Mouse (Mus musculus): ENCODE measurements around the gene Med13l. TPM values are rescaled to one million over a fixed set of nuclear protein-coding genes. Genes with fewer than 3 reads are reported as not detected.

Gene Med13l
- total and polyA plus RNA-seq, 2 experiments: 4.2 to 5.0 TPM

DNA sequence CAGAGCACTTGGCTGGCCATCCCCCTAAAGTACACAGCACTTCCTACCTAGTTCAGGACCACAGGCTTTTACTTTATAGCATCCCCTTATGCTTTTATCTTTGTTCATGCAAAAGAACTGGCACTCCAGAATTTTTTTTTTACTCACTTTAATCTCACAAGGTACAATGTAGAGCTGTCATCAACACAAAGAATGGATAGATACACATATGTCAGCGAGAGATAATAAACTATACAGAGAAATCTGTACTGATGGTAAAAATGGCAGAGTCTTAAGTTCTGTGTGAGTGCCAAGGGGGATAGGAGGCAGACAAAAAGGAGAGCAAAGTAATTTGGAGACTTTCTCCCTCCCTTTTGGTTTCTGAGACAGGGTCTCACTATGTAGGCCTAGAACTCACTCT lies 47.4 kb downstream of the Med13l start:
- H3K27me3 ChIP-seq (ENCODE audit: control insufficient read depth, insufficient read depth, low read length): no peaks in the 10 kb centered on the region
- H3K36me3 ChIP-seq (ENCODE audit: control insufficient read depth, insufficient read depth, low read length): no peaks in the 10 kb centered on the region
- H3K4me3 ChIP-seq (ENCODE audit: insufficient read depth, low read depth, low read length): no peak overlapping the region
- H3K79me2 ChIP-seq (ENCODE audit: control insufficient read depth, insufficient read depth, low read length): peaks cover 34% of the 10 kb centered on the region; the same call in 1 of the 2 replicates
- H3K27ac ChIP-seq (replicated peaks; ENCODE audit: insufficient read depth, low read depth, low read length): no peak overlapping the region
- H3K9ac ChIP-seq (ENCODE audit: low read depth, low read length): no peak overlapping the region
- H3K4me1 ChIP-seq (ENCODE audit: control insufficient read depth, insufficient read depth, low read length): no peaks in the 10 kb centered on the region
- TF ChIP-seq POLR2A (IDR thresholded peaks at IDR 0.05; ENCODE audit: extremely low read depth, insufficient read depth, low read length) (no peak), CTCF (IDR thresholded peaks at IDR 0.05; ENCODE audit: low read depth, low read length) (no peak)
- DNase-seq (ENCODE audit: extremely low read depth, low read depth, low spot score): no peak
- WGBS: 98% methylated on average over 1 of the region's 1 CpGs

GRCm38 (mm10) chr5:118610468-118610867 lies 50.0 kb downstream of the Med13l start:
- Histone ChIP-seq H3K36me3 (ENCODE audit: control insufficient read depth, insufficient read depth, low read length) (no peaks in the 10 kb centered on the region), H3K4me1 (ENCODE audit: control insufficient read depth, insufficient read depth, low read length) (peaks cover 5% of the 10 kb centered on the region; the same call in 1 of the 2 replicates), H3K79me2 (ENCODE audit: control insufficient read depth, insufficient read depth, low read length) (peaks cover 39% of the 10 kb centered on the region), H3K27me3 (ENCODE audit: control insufficient read depth, insufficient read depth, low read length) (no peaks in the 10 kb centered on the region), H3K27ac (replicated peaks; ENCODE audit: insufficient read depth, low read depth, low read length) (no peak overlapping the region), H3K4me3 (ENCODE audit: insufficient read depth, low read depth, low read length) (no peak overlapping the region), H3K9ac (ENCODE audit: low read depth, low read length) (no peak overlapping the region)
- TF ChIP-seq CTCF (IDR thresholded peaks at IDR 0.05; ENCODE audit: low read depth, low read length): no peak
- TF ChIP-seq POLR2A (IDR thresholded peaks at IDR 0.05; ENCODE audit: extremely low read depth, insufficient read depth, low read length): no peak
- 91% methylated on average over 5 of the region's 5 CpGs for WGBS
- no peak for DNase-seq (ENCODE audit: extremely low read depth, low read depth, low spot score)

DNA sequence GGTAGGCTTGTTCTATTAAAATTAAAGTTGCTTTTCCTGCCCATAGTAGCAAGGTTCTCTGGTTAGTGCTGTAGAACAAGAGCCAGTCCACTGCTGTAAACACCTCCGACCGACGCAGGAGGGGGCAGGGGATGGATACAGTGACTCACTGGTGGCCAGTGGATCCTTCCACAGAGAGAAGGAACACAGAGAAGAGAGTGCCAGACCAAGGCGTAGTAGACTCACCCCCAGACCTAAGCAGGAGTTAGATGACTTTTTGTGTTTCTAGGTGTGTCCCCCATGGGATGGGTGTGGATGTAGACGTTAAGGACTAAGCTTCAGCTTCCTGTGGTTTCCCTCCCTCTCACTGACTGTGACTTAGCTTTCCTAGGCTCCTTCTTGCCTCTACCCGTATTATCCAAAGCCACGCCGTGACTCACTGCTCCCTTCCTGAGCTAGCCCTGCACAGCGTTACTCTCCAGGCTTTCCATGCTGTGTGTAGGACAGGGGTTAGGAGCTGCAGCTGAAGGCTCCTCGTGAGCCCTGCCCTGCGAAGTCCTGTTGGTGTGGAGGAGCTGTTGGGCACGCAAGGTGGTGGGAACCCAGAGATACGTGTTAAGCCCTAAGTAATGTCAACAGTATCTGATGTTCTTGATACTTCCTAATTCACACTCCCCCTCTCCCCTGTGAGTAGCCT lies 52.6 kb downstream of the Med13l start:
- H3K4me1 ChIP-seq (ENCODE audit: control insufficient read depth, insufficient read depth, low read length): peaks cover 16% of the 10 kb centered on the region
- WGBS: 86% methylated on average over 13 of the region's 13 CpGs

GRCm38 (mm10) chr5:118613704-118614103 lies 53.2 kb downstream of the Med13l start:
- Histone ChIP-seq H3K9ac (ENCODE audit: low read depth, low read length) (no peak overlapping the region), H3K79me2 (ENCODE audit: control insufficient read depth, insufficient read depth, low read length) (peaks cover 37% of the 10 kb centered on the region), H3K4me1 (ENCODE audit: control insufficient read depth, insufficient read depth, low read length) (peaks cover 16% of the 10 kb centered on the region), H3K4me3 (ENCODE audit: insufficient read depth, low read depth, low read length) (no peak overlapping the region), H3K27me3 (ENCODE audit: control insufficient read depth, insufficient read depth, low read length) (no peaks in the 10 kb centered on the region), H3K36me3 (ENCODE audit: control insufficient read depth, insufficient read depth, low read length) (no peaks in the 10 kb centered on the region), H3K27ac (replicated peaks; ENCODE audit: insufficient read depth, low read depth, low read length) (no peak overlapping the region)
- TF ChIP-seq POLR2A (IDR thresholded peaks at IDR 0.05; ENCODE audit: extremely low read depth, insufficient read depth, low read length) (no peak), CTCF (IDR thresholded peaks at IDR 0.05; ENCODE audit: low read depth, low read length) (no peak)
- no peak for DNase-seq (ENCODE audit: extremely low read depth, low read depth, low spot score)
- WGBS: 38% methylated on average over 2 of the region's 2 CpGs

More for the DNA sequence above, 52.6 kb downstream of the Med13l start:
- no peak overlapping the region for H3K4me3 ChIP-seq (ENCODE audit: insufficient read depth, low read depth, low read length)
- no peak overlapping the region for H3K27ac ChIP-seq (replicated peaks; ENCODE audit: insufficient read depth, low read depth, low read length)
- no peak overlapping the region for H3K9ac ChIP-seq (ENCODE audit: low read depth, low read length)
- TF ChIP-seq CTCF (IDR thresholded peaks at IDR 0.05; ENCODE audit: low read depth, low read length) (no peak), POLR2A (IDR thresholded peaks at IDR 0.05; ENCODE audit: extremely low read depth, insufficient read depth, low read length) (no peak)
- peaks cover 34% of the 10 kb centered on the region for H3K79me2 ChIP-seq (ENCODE audit: control insufficient read depth, insufficient read depth, low read length)
- H3K36me3 ChIP-seq (ENCODE audit: control insufficient read depth, insufficient read depth, low read length): no peaks in the 10 kb centered on the region
- no peaks in the 10 kb centered on the region for H3K27me3 ChIP-seq (ENCODE audit: control insufficient read depth, insufficient read depth, low read length)
- no peak for DNase-seq (ENCODE audit: extremely low read depth, low read depth, low spot score)

- TF ChIP-seq POLR2A (IDR thresholded peaks at IDR 0.05; ENCODE audit: extremely low read depth, insufficient read depth, low read length) (no peak), CTCF (IDR thresholded peaks at IDR 0.05; ENCODE audit: low read depth, low read length) (no peak)
- Histone ChIP-seq H3K4me3 (ENCODE audit: insufficient read depth, low read depth, low read length) (no peak overlapping the region), H3K9ac (ENCODE audit: low read depth, low read length) (no peak overlapping the region), H3K27me3 (ENCODE audit: control insufficient read depth, insufficient read depth, low read length) (no peaks in the 10 kb centered on the region), H3K4me1 (ENCODE audit: control insufficient read depth, insufficient read depth, low read length) (peaks cover 16% of the 10 kb centered on the region), H3K36me3 (ENCODE audit: control insufficient read depth, insufficient read depth, low read length) (no peaks in the 10 kb centered on the region), H3K27ac (replicated peaks; ENCODE audit: insufficient read depth, low read depth, low read length) (no peak overlapping the region), H3K79me2 (ENCODE audit: control insufficient read depth, insufficient read depth, low read length) (peaks cover 40% of the 10 kb centered on the region)
- DNase-seq (ENCODE audit: extremely low read depth, low read depth, low spot score): peak; percentile 38
- 55% methylated on average over 8 of the region's 8 CpGs for WGBS
Observed at GRCm38 (mm10) chr5:118614116-118614515, 53.6 kb downstream of the Med13l start.

- TF ChIP-seq POLR2A (IDR thresholded peaks at IDR 0.05; ENCODE audit: extremely low read depth, insufficient read depth, low read length) (no peak), CTCF (IDR thresholded peaks at IDR 0.05; ENCODE audit: low read depth, low read length) (no peak)
- Histone ChIP-seq H3K79me2 (ENCODE audit: control insufficient read depth, insufficient read depth, low read length) (peaks cover 41% of the 10 kb centered on the region), H3K4me1 (ENCODE audit: control insufficient read depth, insufficient read depth, low read length) (peaks cover 16% of the 10 kb centered on the region), H3K36me3 (ENCODE audit: control insufficient read depth, insufficient read depth, low read length) (no peaks in the 10 kb centered on the region), H3K9ac (ENCODE audit: low read depth, low read length) (no peak overlapping the region), H3K27me3 (ENCODE audit: control insufficient read depth, insufficient read depth, low read length) (no peaks in the 10 kb centered on the region), H3K27ac (replicated peaks; ENCODE audit: insufficient read depth, low read depth, low read length) (no peak overlapping the region), H3K4me3 (ENCODE audit: insufficient read depth, low read depth, low read length) (no peak overlapping the region)
- WGBS: 57% methylated on average over 2 of the region's 2 CpGs
- no peak for DNase-seq (ENCODE audit: extremely low read depth, low read depth, low spot score)
Observed at GRCm38 (mm10) chr5:118614571-118614981, 54.1 kb downstream of the Med13l start.

Data from liver, adult 2 months (tissue).